Mouse (Mus musculus): ENCODE data around the gene Slc43a1. TPM values are rescaled to one million over a fixed set of nuclear protein-coding genes. Genes with fewer than 3 reads are reported as not detected.
A peak's percentile ranks its signal among the peaks of the same experiment; 100 is the strongest.

The Slc43a1 gene
- total and polyA plus RNA-seq, 2 experiments, result 10.0 to 12.1 TPM

DNA sequence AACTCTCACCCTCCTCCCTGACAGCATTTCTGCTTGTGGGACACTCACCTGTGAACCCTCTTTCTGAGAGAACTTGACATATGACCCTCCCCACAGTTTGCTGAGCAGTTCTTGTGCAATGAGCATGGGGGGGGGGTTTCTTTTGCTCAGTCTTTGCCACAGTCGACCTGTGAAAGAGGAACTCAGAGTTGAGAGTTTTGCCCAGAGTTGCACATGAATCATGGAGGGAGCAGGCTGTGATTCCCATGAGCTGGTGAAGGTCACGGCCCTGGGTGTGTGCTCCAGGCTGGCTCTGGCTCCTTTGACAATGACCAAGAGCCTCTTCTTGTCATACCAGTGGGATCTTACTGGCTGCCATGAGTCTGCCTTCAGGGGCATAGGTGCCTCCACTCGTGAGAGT is 23.6 kb downstream of the Slc43a1 start:
- no peaks in the 10 kb centered on the region; the same call in 1 of the 2 replicates for H3K36me3 ChIP-seq (ENCODE audit: control insufficient read depth, insufficient read depth, low read length)
- no peaks in the 10 kb centered on the region for H3K4me1 ChIP-seq (ENCODE audit: control insufficient read depth, insufficient read depth, low read length)
- no peaks in the 10 kb centered on the region for H3K79me2 ChIP-seq (ENCODE audit: control insufficient read depth, insufficient read depth, low read length)
- no peak overlapping the region for H3K27ac ChIP-seq (replicated peaks; ENCODE audit: insufficient read depth, low read depth, low read length)
- no peak overlapping the region for H3K4me3 ChIP-seq (ENCODE audit: insufficient read depth, low read depth, low read length)
- H3K9ac ChIP-seq (ENCODE audit: low read depth, low read length), result no peak overlapping the region
- WGBS, result 71% methylated on average over 3 of the region's 3 CpGs
- TF ChIP-seq POLR2A (IDR thresholded peaks at IDR 0.05; ENCODE audit: extremely low read depth, insufficient read depth, low read length) (no peak), CTCF (IDR thresholded peaks at IDR 0.05; ENCODE audit: low read depth, low read length) (no peak)
- peaks cover 8% of the 10 kb centered on the region for H3K27me3 ChIP-seq (ENCODE audit: control insufficient read depth, insufficient read depth, low read length)
- no peak for DNase-seq (ENCODE audit: extremely low read depth, low read depth, low spot score)

DNA sequence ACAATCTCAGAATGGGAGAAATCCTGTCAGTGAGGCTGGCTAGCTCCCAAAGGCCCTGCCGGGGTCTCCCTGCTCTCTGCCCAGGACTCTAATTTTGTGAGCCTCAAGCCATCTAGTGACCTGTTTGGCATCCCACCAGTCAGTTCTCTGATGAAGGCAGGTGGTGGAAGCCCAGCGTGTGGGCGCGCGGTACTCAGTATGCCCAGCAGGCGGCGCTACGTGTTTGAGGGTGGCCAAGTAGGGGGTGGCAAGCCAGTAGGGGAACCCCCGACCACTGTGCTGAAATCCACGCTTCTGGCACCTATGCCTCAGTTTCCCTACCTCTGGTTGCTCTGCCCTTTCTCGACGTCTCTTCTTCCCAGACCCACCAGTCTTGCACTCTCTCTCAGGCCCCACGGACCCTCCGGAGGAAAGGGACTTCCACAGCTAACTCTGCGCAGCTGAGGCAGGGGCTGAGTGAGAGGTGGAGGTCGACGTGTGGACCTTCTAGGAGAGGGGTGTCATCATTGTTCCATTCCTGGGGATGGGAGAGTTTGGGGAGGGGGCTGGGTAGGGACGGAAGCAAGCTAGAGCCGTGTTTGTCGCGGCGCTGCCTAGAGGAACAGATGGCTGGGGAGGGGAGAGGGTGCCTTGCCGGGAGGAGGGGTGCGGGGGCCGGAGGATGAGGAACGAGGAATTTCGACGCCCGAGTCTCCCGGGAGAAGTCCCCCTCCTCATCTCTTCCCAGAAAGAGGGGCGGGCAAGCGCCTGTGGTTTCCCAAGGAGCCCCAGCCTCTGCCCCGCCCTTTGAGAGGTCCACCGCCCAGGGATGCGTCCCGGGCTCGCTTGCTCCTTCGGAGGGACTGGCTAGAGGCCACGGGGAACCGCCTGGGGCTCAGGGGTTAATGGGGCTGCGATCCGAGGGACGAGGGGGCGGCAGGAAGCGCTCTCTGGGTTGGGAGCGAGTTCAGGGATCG is 27.2 kb downstream of the Slc43a1 start:
- Histone ChIP-seq H3K27ac (replicated peaks; ENCODE audit: insufficient read depth, low read depth, low read length) (no peak overlapping the region), H3K79me2 (ENCODE audit: control insufficient read depth, insufficient read depth, low read length) (no peaks in the 10 kb centered on the region), H3K36me3 (ENCODE audit: control insufficient read depth, insufficient read depth, low read length) (no peaks in the 10 kb centered on the region; the same call in 1 of the 2 replicates), H3K27me3 (ENCODE audit: control insufficient read depth, insufficient read depth, low read length) (peaks cover 11% of the 10 kb centered on the region), H3K4me1 (ENCODE audit: control insufficient read depth, insufficient read depth, low read length) (no peaks in the 10 kb centered on the region), H3K4me3 (ENCODE audit: insufficient read depth, low read depth, low read length) (no peak overlapping the region), H3K9ac (ENCODE audit: low read depth, low read length) (no peak overlapping the region)
- TF ChIP-seq POLR2A (IDR thresholded peaks at IDR 0.05; ENCODE audit: extremely low read depth, insufficient read depth, low read length) (no peak), CTCF (IDR thresholded peaks at IDR 0.05; ENCODE audit: low read depth, low read length) (peak; percentile 79)
- DNase-seq (ENCODE audit: extremely low read depth, low read depth, low spot score), result no peak
- WGBS, result 6% methylated on average over 47 of the region's 47 CpGs

DNA sequence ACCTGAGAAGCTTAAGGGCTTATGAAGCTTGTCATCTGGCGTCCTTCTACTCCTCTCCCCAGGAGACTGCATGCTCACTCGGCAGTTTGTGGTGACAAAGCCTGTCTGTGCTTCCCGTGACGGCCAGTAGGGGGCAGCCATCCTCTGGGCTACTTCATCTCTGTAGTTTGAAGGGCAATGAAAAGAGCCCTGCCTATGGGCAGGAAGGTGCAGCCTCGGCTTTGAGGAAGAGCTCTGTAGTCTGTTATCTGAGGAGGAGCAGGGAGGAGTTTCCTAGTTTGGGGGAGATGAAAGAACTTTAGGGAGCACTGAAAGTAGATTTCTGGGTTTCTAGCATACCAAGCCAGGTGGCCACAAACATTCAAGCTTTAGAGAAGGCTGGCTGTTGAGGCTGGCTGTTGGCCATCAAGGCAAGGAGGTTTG is 29.9 kb downstream of the Slc43a1 start:
- H3K79me2 ChIP-seq (ENCODE audit: control insufficient read depth, insufficient read depth, low read length), result no peaks in the 10 kb centered on the region
- WGBS, result 11% methylated on average over 5 of the region's 5 CpGs
- no peaks in the 10 kb centered on the region for H3K36me3 ChIP-seq (ENCODE audit: control insufficient read depth, insufficient read depth, low read length)
- peaks cover 14% of the 10 kb centered on the region for H3K27me3 ChIP-seq (ENCODE audit: control insufficient read depth, insufficient read depth, low read length)
- no peak overlapping the region for H3K4me3 ChIP-seq (ENCODE audit: insufficient read depth, low read depth, low read length)
- H3K27ac ChIP-seq (replicated peaks; ENCODE audit: insufficient read depth, low read depth, low read length), result no peak overlapping the region
- DNase-seq (ENCODE audit: extremely low read depth, low read depth, low spot score), result peak; percentile 41
- no peak overlapping the region for H3K9ac ChIP-seq (ENCODE audit: low read depth, low read length)
- no peaks in the 10 kb centered on the region for H3K4me1 ChIP-seq (ENCODE audit: control insufficient read depth, insufficient read depth, low read length)
- TF ChIP-seq POLR2A (IDR thresholded peaks at IDR 0.05; ENCODE audit: extremely low read depth, insufficient read depth, low read length) (no peak), CTCF (IDR thresholded peaks at IDR 0.05; ENCODE audit: low read depth, low read length) (peak; percentile 91)

DNA sequence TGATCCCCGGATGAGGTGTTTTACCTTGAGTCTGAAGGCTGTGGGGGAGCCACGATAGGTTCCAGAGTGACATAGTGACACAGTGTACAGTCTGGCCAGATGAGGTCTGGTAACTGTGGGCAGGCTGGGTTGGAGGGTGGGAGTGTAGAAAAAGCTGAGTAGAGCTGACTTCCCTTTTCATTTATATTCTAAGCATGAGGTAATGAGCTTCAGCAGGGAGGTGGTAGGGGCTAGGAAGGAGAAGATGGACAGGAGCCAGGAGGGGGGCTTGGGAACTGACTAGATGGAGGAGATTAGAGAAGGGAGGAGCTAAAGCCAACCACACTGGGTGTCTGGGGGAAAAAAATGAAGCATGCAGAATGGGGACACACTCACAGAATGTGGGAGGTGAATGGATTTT is 30.3 kb downstream of the Slc43a1 start:
- no peak overlapping the region for H3K27ac ChIP-seq (replicated peaks; ENCODE audit: insufficient read depth, low read depth, low read length)
- DNase-seq (ENCODE audit: extremely low read depth, low read depth, low spot score), result no peak
- H3K4me1 ChIP-seq (ENCODE audit: control insufficient read depth, insufficient read depth, low read length), result no peaks in the 10 kb centered on the region
- H3K9ac ChIP-seq (ENCODE audit: low read depth, low read length), result no peak overlapping the region
- WGBS, result 64% methylated on average over 2 of the region's 2 CpGs
- TF ChIP-seq POLR2A (IDR thresholded peaks at IDR 0.05; ENCODE audit: extremely low read depth, insufficient read depth, low read length) (no peak), CTCF (IDR thresholded peaks at IDR 0.05; ENCODE audit: low read depth, low read length) (no peak)
- no peaks in the 10 kb centered on the region for H3K79me2 ChIP-seq (ENCODE audit: control insufficient read depth, insufficient read depth, low read length)
- no peak overlapping the region for H3K4me3 ChIP-seq (ENCODE audit: insufficient read depth, low read depth, low read length)
- no peaks in the 10 kb centered on the region for H3K36me3 ChIP-seq (ENCODE audit: control insufficient read depth, insufficient read depth, low read length)
- peaks cover 14% of the 10 kb centered on the region for H3K27me3 ChIP-seq (ENCODE audit: control insufficient read depth, insufficient read depth, low read length)

DNA sequence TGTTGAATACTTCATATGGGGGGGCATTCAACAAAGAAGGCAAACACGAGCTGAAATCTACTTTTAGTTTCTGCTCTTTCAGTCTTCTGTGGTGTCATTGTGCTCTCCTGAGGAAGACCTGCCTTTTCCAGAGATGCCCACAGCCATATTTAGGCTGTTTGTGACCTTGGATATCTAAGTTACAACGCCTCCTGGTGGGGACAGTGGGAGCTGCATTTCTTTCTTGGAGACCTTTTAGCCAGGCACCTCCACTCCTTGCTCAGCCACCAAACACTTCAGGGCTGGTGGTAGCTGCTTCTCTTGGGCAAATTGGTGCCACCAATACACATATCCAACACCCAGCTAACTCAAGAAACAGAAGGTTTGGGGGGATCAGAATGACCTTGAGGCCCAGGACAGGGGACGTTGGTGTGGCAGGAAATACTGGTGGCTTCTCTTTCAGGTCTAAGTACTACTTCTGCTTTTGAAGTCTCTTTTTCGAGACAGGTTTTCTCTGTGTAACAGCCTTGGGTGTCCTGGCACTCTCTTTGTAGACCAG is 32.0 kb downstream of the Slc43a1 start:
- no peak for DNase-seq (ENCODE audit: extremely low read depth, low read depth, low spot score)
- Histone ChIP-seq H3K4me3 (ENCODE audit: insufficient read depth, low read depth, low read length) (no peak overlapping the region), H3K9ac (ENCODE audit: low read depth, low read length) (no peak overlapping the region), H3K27ac (replicated peaks; ENCODE audit: insufficient read depth, low read depth, low read length) (no peak overlapping the region), H3K27me3 (ENCODE audit: control insufficient read depth, insufficient read depth, low read length) (peaks cover 14% of the 10 kb centered on the region), H3K79me2 (ENCODE audit: control insufficient read depth, insufficient read depth, low read length) (no peaks in the 10 kb centered on the region), H3K36me3 (ENCODE audit: control insufficient read depth, insufficient read depth, low read length) (no peaks in the 10 kb centered on the region), H3K4me1 (ENCODE audit: control insufficient read depth, insufficient read depth, low read length) (no peaks in the 10 kb centered on the region)
- 57% methylated on average over 4 of the region's 4 CpGs for WGBS
- TF ChIP-seq POLR2A (IDR thresholded peaks at IDR 0.05; ENCODE audit: extremely low read depth, insufficient read depth, low read length) (no peak), CTCF (IDR thresholded peaks at IDR 0.05; ENCODE audit: low read depth, low read length) (peak; percentile 30; the same call in 1 of the 2 replicates)
